Mouse (Mus musculus) erythroblast, embryonic 14.5 days (primary cell): ENCODE measurements around the gene Tmem120a.

Source experiments
- GATA1 ChIP-seq: IDR thresholded peaks from 2 replicates; pipeline ENCODE4 v1.6.1; 2012; ENCODE audit warnings: low read length, inconsistent platforms, mixed read lengths
- TAL1 ChIP-seq: IDR thresholded peaks from 3 replicates; pipeline ENCODE4 v1.6.1; 2012; ENCODE audit warnings: low read length, inconsistent platforms, mixed read lengths

DNA sequence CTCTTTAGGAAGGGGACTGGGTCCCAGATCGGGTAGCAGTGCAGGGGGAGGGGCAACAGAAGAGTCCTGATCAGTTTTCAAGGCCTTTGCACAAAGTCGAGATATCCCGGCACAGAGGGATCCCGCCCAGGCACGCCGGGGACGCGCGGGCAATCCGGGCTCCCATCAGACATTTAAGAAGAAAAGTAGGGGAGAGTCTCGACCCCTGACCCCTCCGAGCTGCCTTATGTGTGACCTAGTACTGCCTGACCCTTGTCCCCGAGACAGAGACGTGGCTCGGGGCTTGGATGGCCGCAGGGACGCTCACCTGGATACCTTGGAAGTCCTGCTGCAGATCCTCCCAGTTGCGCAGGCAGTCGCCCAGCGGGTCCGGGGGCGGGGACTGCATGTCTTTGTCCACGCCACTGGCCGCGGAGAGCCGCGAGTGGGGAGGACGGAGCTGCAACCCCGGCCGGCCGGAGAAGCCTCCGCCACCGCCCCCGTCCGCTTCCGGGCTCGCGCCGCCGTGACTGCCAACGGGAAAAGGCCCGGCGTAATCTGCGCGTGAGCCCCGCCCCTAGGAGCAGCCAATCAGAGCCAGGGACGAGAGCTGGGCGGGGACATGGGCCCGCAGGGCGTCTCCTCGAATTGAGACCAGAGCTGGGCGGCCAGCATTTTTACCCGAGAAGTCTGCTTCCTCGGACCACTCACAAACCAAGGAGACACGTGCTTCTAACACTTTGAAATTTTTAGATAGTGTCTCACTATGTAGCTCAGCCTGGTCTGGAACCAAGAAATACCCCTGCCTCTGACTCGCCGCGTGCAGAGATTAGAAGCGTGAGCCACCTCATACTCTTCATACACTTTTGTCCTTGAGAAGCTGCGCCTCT lies at the start of gene Tmem120a:
- TF ChIP-seq GATA1: no peak
- no peak for TF ChIP-seq TAL1
